Mouse (Mus musculus) kidney, adult 2 months (tissue): ENCODE data around the gene Relt. TPM values are rescaled to one million over a fixed set of nuclear protein-coding genes. Genes with fewer than 3 reads are reported as not detected.

Experiments
- DNase-seq: peaks from one replicate; pipeline ENCODE4 v3.0.0; 2021
- H3K27ac ChIP-seq: fragments of 200-500 bp; 2 replicates; pipeline ENCODE4 v1.5.1; 2012; ENCODE audit warnings: low read depth, low read length, control low read depth, inconsistent platforms; ENCODE audit not compliant: insufficient read depth
- H3K27me3 ChIP-seq: fragments of 200-500 bp; replicated peaks from 2 replicates; pipeline ENCODE4 v1.6.1; 2012; ENCODE audit warnings: mild to moderate bottlenecking, moderate library complexity, low read length, inconsistent platforms; ENCODE audit not compliant: control insufficient read depth, insufficient read depth
- H3K36me3 ChIP-seq: fragments of 200-500 bp; 2 replicates; pipeline ENCODE4 v1.6.1; 2012; ENCODE audit warnings: mild to moderate bottlenecking, moderate library complexity, low read length, inconsistent platforms; ENCODE audit not compliant: control insufficient read depth, insufficient read depth
- H3K4me1 ChIP-seq: fragments of 200-500 bp; 2 replicates; pipeline ENCODE4 v1.6.1; 2011; ENCODE audit warnings: low read length; ENCODE audit not compliant: control insufficient read depth, insufficient read depth
- H3K4me3 ChIP-seq: fragments of 200-500 bp; 2 replicates; pipeline ENCODE4 v1.5.1; 2011; ENCODE audit warnings: mild to moderate bottlenecking, low read depth, low read length, control low read depth; ENCODE audit not compliant: insufficient read depth
- CTCF ChIP-seq: fragments of 200-500 bp; conservative IDR thresholded peaks from 2 replicates; pipeline ENCODE4 v1.5.1; 2011; ENCODE audit warnings: low read depth, mild to moderate bottlenecking, control low read depth, low read length, moderate library complexity, mixed read lengths; ENCODE audit not compliant: insufficient read depth, insufficient read length
- POLR2A ChIP-seq: fragments of 200-500 bp; IDR thresholded peaks from one replicate; pipeline ENCODE4 v1.6.1; 2011; ENCODE audit warnings: low read depth, low read length, control low read depth
- WGBS: fragments of 180-500 bp; shearing (Covaris S2); methylation state at CpG from one replicate; pipeline ENCODE4 v1.1.7; 2018; 5-methylcytosine and 5-hydroxymethylcytosine counted together
- polyA plus RNA-seq: library from polyadenylated mRNA; depleted of rRNA; stranded (reverse); fragments of >200 nt; gene quantifications from 2 replicates; pipeline ENCODE4 v1.2.3, GENCODE M21; 2012

Gene Relt
- polyA plus RNA-seq, 1 experiment, result 3.8 TPM

DNA sequence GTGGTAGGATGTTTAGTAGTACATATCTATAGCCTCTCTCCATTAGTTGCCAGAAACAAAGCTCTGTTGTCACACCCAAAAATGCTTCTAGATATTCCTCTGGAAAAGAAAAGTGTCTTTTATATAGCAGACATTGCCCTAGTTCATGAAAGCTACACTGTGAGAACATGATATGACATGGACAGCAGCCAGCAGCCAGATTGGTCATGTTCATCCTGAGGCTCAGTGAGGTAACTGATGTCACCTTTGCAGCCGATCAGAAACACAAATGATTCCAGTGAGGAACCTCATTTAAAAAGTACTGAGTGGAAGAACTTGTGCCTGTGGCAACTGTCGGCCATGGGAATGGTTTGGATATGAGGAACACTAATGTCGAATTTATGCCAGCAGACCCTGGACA, 38.6 kb downstream of the Relt start:
- Histone ChIP-seq H3K36me3 (no peaks in the 10 kb centered on the region), H3K27me3 (no peaks in the 10 kb centered on the region), H3K4me1 (no peaks in the 10 kb centered on the region), H3K4me3 (no peak overlapping the region), H3K27ac (no peak overlapping the region)
- TF ChIP-seq POLR2A, result no peak
- no peak for TF ChIP-seq CTCF
- no peak for DNase-seq
- 93% methylated on average over 3 of the region's 3 CpGs for WGBS

DNA sequence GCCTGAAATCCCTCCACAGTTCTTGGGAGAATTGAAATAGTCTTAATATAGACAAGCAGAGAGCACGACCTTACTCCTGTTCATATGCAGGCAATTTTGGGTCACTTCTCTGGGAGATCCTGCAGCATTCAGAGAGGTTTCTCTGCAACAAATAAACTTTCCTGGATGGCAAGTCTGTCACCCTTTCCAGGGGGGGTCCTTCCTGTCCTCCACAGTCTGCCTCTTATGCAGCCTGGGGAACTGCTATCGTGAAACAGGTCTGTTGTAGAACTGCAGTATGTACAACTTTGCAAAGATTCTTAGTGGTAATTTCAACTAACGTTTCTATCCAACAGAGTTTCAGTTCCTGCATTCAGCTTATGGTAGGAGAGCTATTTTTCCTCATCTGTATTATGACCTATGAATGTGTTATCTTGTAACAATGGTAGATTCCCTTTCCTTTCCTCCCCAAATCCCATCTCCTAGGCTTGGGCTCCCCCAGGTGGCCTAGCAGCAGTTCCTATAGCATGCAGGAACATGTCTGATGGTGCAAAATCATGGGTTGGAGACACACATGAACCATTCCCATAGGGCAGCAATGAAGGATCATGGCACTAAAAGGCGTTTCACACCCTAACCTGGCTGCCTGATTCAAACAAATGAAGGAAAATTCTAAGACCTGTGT, 44.7 kb downstream of the Relt start:
- H3K4me3 ChIP-seq, result no peak overlapping the region
- peaks cover 4% of the 10 kb centered on the region; the same call in 1 of the 2 replicates for H3K4me1 ChIP-seq
- peak; percentile 19 for DNase-seq
- WGBS, result 91% methylated on average over 4 of the region's 4 CpGs
- TF ChIP-seq CTCF, result peak; percentile 63
- TF ChIP-seq POLR2A, result no peak
- no peak overlapping the region for H3K27ac ChIP-seq
- no peaks in the 10 kb centered on the region for H3K36me3 ChIP-seq
- H3K27me3 ChIP-seq, result no peaks in the 10 kb centered on the region

DNA sequence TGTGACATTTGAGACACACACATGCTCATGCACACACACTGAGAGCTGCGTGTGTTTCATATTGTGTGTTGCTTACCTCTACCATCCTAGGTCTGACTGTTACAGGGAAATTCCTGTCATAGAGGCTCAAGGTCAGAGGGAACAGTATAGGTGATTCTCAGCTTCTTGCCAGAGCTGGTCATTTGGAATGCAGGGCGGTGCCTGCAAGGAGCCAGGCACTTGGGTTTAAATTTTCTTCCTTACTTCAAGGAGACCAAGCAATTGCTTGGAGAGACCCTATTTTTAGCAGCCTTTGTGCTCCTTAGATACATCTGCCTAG, 45.8 kb downstream of the Relt start:
- Histone ChIP-seq H3K4me1 (peaks cover 4% of the 10 kb centered on the region; the same call in 1 of the 2 replicates), H3K27ac (0 out of 2 replicates have a peak overlapping the region, but pooled peaks have one; percentile 38), H3K36me3 (no peaks in the 10 kb centered on the region), H3K27me3 (no peaks in the 10 kb centered on the region), H3K4me3 (no peak overlapping the region)
- WGBS, result 67% methylated on average over 2 of the region's 2 CpGs
- TF ChIP-seq POLR2A, result no peak
- TF ChIP-seq CTCF, result no peak
- no peak for DNase-seq

DNA sequence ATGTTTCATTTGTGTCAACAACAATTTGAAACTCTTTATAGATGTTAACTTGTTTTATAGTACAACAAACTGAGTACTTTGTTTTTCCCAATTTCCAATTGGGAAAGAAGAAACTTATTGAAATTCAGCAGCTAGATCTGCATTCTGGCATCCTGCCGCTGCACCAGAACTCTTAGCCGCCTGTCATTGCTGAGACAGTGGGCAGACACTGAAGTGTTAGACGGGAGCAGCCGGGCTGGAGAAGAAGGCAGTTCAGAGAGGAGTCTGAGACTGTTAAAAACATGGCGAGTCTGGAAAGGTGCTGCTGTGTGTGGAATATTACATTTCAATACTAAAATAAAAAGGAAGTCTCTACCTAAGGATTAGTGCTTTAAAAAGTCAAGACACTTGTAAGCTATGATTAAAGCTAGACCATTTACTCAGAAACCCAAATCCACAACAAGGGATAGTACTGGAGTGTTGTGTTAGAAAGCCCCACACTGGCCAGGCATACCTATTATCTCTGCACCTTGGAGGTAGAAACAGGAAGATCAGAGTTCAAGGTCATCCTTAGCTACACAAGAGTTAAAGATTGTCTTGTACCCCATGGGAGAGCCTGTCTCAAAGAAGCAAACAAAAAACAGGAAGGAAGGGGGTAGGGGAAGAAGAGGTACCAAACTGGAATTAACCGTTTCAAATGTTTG, 46.3 kb downstream of the Relt start:
- H3K4me3 ChIP-seq, result no peak overlapping the region
- 70% methylated on average over 6 of the region's 6 CpGs for WGBS
- H3K27me3 ChIP-seq, result no peaks in the 10 kb centered on the region
- peaks cover 4% of the 10 kb centered on the region; the same call in 1 of the 2 replicates for H3K4me1 ChIP-seq
- H3K36me3 ChIP-seq, result no peaks in the 10 kb centered on the region
- no peak for DNase-seq
- 0 out of 2 replicates have a peak overlapping the region, but pooled peaks have one; percentile 38 for H3K27ac ChIP-seq
- TF ChIP-seq POLR2A, result no peak
- TF ChIP-seq CTCF, result no peak

DNA sequence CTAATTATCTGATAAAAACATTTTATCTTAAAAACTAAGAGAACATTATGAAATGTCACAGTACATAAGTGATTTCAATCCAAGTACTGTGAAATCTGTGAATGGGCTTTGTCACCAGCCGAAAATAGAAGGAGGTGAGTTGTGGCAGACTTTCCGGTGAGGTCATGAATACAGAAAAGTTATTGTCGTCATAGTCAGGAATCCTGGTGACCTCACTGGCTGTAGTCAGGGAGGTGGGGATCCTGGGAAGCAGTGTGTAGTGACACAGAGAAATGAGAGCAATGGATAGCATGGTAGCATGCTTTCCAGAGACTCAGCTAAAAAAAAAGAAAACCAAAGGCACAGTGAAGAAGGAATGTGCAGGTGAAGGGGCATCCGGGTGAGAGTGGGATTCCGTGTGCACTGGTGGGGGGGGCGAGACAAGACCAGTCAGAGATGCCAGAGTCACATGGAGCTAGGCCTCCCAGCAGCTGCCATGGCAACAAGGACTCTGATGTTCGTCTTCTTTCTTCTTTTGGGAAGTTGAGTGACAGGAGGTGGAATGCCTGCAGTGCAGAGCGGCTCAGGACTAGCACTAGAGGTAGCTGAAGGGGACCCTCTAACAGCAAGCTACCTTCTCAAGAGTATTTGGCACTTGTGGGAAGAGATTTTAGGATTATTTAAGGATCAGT, 47.2 kb downstream of the Relt start:
- no peak overlapping the region for H3K4me3 ChIP-seq
- peaks cover 4% of the 10 kb centered on the region; the same call in 1 of the 2 replicates for H3K4me1 ChIP-seq
- H3K36me3 ChIP-seq, result no peaks in the 10 kb centered on the region
- no peak for TF ChIP-seq POLR2A
- no peak overlapping the region for H3K27ac ChIP-seq
- WGBS, result 76% methylated on average over 8 of the region's 8 CpGs
- H3K27me3 ChIP-seq, result no peaks in the 10 kb centered on the region
- DNase-seq, result no peak

DNA sequence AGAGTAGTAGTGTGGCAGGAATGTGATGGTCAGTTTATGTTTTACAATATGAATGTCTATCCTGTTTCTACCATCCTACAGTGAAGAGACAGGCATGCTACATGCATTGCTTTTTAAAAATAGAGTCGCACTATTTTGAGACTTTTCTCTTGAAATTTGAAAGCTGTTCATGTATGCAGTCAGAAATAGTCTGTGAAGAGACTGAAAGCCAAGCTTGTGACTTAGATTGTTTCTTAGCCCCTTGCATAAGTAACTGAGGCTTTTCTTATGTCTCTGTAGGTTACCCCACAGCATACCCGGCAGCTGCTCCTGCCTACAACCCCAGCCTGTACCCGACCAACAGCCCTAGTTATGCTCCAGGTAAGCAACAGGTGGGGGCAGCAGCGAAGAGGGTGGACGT, 50.6 kb downstream of the Relt start:
- no peaks in the 10 kb centered on the region for H3K27me3 ChIP-seq
- peaks cover 4% of the 10 kb centered on the region; the same call in 1 of the 2 replicates for H3K4me1 ChIP-seq
- no peak for TF ChIP-seq POLR2A
- TF ChIP-seq CTCF, result no peak
- no peak overlapping the region for H3K4me3 ChIP-seq
- H3K27ac ChIP-seq, result no peak overlapping the region
- no peak for DNase-seq
- no peaks in the 10 kb centered on the region for H3K36me3 ChIP-seq
- WGBS, result 88% methylated on average over 5 of the region's 5 CpGs

DNA sequence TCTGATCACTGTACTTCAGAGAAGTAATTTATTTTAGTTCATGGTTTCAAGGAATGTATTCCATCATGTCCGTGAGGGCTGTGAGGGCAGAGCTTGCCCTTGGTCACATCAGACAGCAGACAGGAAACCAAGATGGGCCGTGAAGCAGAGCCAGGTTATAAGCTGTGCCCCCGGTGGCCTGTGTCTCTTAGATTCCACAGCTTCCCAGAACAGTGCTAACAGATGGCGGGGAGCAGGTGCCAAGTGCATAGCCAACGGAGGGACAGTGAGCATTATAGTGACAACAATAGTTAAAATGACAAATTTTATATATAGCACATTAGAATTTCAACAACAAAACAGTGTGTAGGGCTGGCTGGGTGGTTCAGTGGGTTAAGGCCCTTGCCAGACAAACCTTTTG, 51.3 kb downstream of the Relt start:
- H3K36me3 ChIP-seq, result no peaks in the 10 kb centered on the region
- H3K4me1 ChIP-seq, result no peaks in the 10 kb centered on the region
- no peaks in the 10 kb centered on the region for H3K27me3 ChIP-seq
- 71% methylated on average over 5 of the region's 5 CpGs for WGBS
- H3K27ac ChIP-seq, result no peak overlapping the region
- no peak for DNase-seq
- no peak for TF ChIP-seq POLR2A
- no peak for TF ChIP-seq CTCF
- no peak overlapping the region for H3K4me3 ChIP-seq
